Comparison of ENCODE assay signal across 8 mouse cellular contexts in the genomic region with DNA sequence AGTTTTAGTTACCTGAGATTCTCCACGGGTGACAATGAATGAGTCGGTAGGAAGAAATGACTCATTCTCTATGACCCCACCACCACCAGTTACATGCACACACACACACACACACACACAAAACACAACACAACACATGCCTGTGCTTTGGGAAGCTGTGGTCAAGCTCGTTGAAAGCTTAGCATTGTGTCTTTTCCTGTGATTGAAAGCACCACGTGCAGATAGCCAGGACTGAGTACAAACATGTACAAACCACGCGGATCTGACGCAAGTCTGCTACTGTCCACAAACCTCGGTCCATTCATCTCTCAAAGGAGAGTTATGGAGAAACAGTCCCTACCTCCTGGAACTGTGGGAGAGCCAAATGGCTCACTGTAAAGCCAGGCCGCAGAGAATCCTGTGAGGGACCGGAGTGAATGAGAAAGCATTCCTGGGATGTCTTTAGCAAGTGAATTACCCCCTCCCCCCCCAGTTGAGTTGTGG. TPM values are rescaled to one million over a fixed set of nuclear protein-coding genes. Genes with fewer than 3 reads are reported as not detected.
DNase-seq lines count a peak whose midpoint lies in the region; ATAC-seq and TF ChIP-seq lines count a peak whose summit lies in the region.

No protein-coding gene starts in this region.

- no peak for TF ChIP-seq CTCF in heart, adult 2 months (IDR thresholded peaks at IDR 0.05)
- TF ChIP-seq CTCF in stomach, postnatal 0 days (IDR thresholded peaks at IDR 0.05; ENCODE audit: low read depth): no peak

- no peak for TF ChIP-seq POLR2A in heart, adult 2 months (IDR thresholded peaks at IDR 0.05; ENCODE audit: insufficient read depth, low read depth, low read length)

- DNase-seq in heart, adult 2 months: no peak
- DNase-seq in heart, adult 11 months: no peak
- peak; percentile 23 for DNase-seq in hindbrain, embryonic 11.5 days (ENCODE audit: low spot score)
- DNase-seq in lung, postnatal 10 days: peak; percentile 16
- DNase-seq in stomach, postnatal 0 days (ENCODE audit: low spot score): peak; percentile 57
- no peak for DNase-seq in layer of hippocampus, postnatal 25 days (ENCODE audit: extremely low spot score in 1 of 2, low spot score in 1 of 2)
- DNase-seq in kidney, adult 8-10 months: no peak

- H3K4me2 ChIP-seq in hindbrain, embryonic 11.5 days (replicated peaks; ENCODE audit: low read depth, low read length): peak overlapping the region; percentile 60
- peak overlapping the region; percentile 75 for H3K4me2 ChIP-seq in stomach, postnatal 0 days (replicated peaks; ENCODE audit: low read depth)

- TF ChIP-seq EP300 in heart, adult 2 months (IDR thresholded peaks at IDR 0.05; ENCODE audit: insufficient read depth, low read depth, low read length): 0 out of 2 replicates have a peak, but pooled peaks have one; percentile 10
- no peak for TF ChIP-seq EP300 in stomach, postnatal 0 days (optimal IDR thresholded peaks at IDR 0.05)

- no peaks in the 10 kb centered on the region for H3K27me3 ChIP-seq in heart, adult 2 months (ENCODE audit: control insufficient read depth, insufficient read depth, low read length)
- H3K27me3 ChIP-seq in hindbrain, embryonic 11.5 days (ENCODE audit: control insufficient read depth, insufficient read depth, low read length): no peaks in the 10 kb centered on the region
- no peaks in the 10 kb centered on the region for H3K27me3 ChIP-seq in stomach, postnatal 0 days (ENCODE audit: control insufficient read depth, insufficient read depth, low read length)

- H3K27ac ChIP-seq in heart, adult 2 months: no peak overlapping the region
- H3K27ac ChIP-seq in brown adipose tissue, adult 24 weeks (replicated peaks; ENCODE audit: low read depth, low read length): peak overlapping the region; percentile 22; the same call in 1 of the 2 replicates
- H3K27ac ChIP-seq in hindbrain, embryonic 11.5 days (ENCODE audit: low read depth, low read length): no peak overlapping the region
- H3K27ac ChIP-seq in stomach, postnatal 0 days (replicated peaks): no peak overlapping the region

- no peak overlapping the region; the same call in 1 of the 2 replicates for H3K4me3 ChIP-seq in heart, adult 2 months
- H3K4me3 ChIP-seq in brown adipose tissue, adult 24 weeks (ENCODE audit: insufficient read depth, low read depth, low read length): peak overlapping the region; percentile 87; the same call in 1 of the 2 replicates
- peak overlapping the region; percentile 94 for H3K4me3 ChIP-seq in hindbrain, embryonic 11.5 days (ENCODE audit: low read depth, low read length)
- H3K4me3 ChIP-seq in stomach, postnatal 0 days (ENCODE audit: low read depth, low read length): peak overlapping the region; percentile 90; the same call in 1 of the 2 replicates

- H3K36me3 ChIP-seq in heart, adult 2 months (ENCODE audit: control insufficient read depth, insufficient read depth, low read length): peaks cover 7% of the 10 kb centered on the region
- no peaks in the 10 kb centered on the region for H3K36me3 ChIP-seq in hindbrain, embryonic 11.5 days (ENCODE audit: control insufficient read depth, insufficient read depth, low read length)
- H3K36me3 ChIP-seq in stomach, postnatal 0 days (ENCODE audit: control insufficient read depth, insufficient read depth, low read length): 0 out of 2 replicates have a peak, but pooled peaks cover 6% of the 10 kb centered on the region

- no peaks in the 10 kb centered on the region for H3K9me3 ChIP-seq in hindbrain, embryonic 11.5 days (ENCODE audit: control insufficient read depth, low read length)
- no peaks in the 10 kb centered on the region for H3K9me3 ChIP-seq in stomach, postnatal 0 days (ENCODE audit: control insufficient read depth, low read length)

- peaks cover 3% of the 10 kb centered on the region; the same call in 1 of the 2 replicates for H3K79me2 ChIP-seq in heart, adult 2 months (replicated peaks; ENCODE audit: control insufficient read depth, insufficient read depth, low read length)

- 4% methylated on average over 10 of the region's 10 CpGs for WGBS in heart, adult 2 months
- WGBS in hindbrain, embryonic 11.5 days: 11% methylated on average over 10 of the region's 10 CpGs
- WGBS in stomach, postnatal 0 days: 9% methylated on average over 10 of the region's 10 CpGs

- ATAC-seq in hindbrain, embryonic 11.5 days (ENCODE audit: low FRiP score): no peak
- peak; percentile 25; the same call in 1 of the 2 replicates for ATAC-seq in stomach, postnatal 0 days (ENCODE audit: low FRiP score, low TSS enrichment)

- H3K9ac ChIP-seq in heart, adult 2 months (ENCODE audit: low read depth, low read length): no peak overlapping the region
- H3K9ac ChIP-seq in hindbrain, embryonic 11.5 days (ENCODE audit: low read depth, low read length): peak overlapping the region; percentile 50
- no peak overlapping the region for H3K9ac ChIP-seq in stomach, postnatal 0 days (ENCODE audit: low read length)

- intact Hi-C loops in heart, adult 2 months (cut with DNase I): no loop called here

- H3K4me1 ChIP-seq in heart, adult 2 months (ENCODE audit: control insufficient read depth, insufficient read depth, low read length): peaks cover 6% of the 10 kb centered on the region
- H3K4me1 ChIP-seq in brown adipose tissue, adult 24 weeks (ENCODE audit: control insufficient read depth, insufficient read depth, insufficient read length, low read length): peaks cover 6% of the 10 kb centered on the region
- peaks cover 6% of the 10 kb centered on the region; the same call in 1 of the 2 replicates for H3K4me1 ChIP-seq in hindbrain, embryonic 11.5 days (replicated peaks; ENCODE audit: control insufficient read depth, insufficient read depth, low read length)
- H3K4me1 ChIP-seq in stomach, postnatal 0 days (replicated peaks; ENCODE audit: control insufficient read depth, insufficient read depth): no peaks in the 10 kb centered on the region; the same call in 1 of the 2 replicates

RNA-seq across cellular contexts. Expression of gene Dync1li1, which starts 1.6 kb away (rescaled TPM):
- 10 to 100 TPM; 64.3 to 68.2 TPM for total RNA-seq in heart, adult 2 months (2021)
- polyA plus RNA-seq in heart, adult 2 months (2012; rRNA removed): 22.4 and 32.6 TPM in 2 replicates
- polyA plus RNA-seq in brown adipose tissue, adult 24 weeks (2012; ENCODE audit: insufficient read depth, insufficient read length, missing spikeins): 20.7 and 22.8 TPM in 2 replicates
- 111 and 129 TPM in 2 replicates for polyA plus RNA-seq in hindbrain, embryonic 11.5 days (2014; fragmentation: Nextera tagmentation; extraction: Ambion mirVana)
- polyA plus RNA-seq in stomach, postnatal 0 days (2015; fragmentation: Nextera tagmentation; extraction: Ambion mirVana): 35.7 TPM in 2 replicates
- total RNA-seq in layer of hippocampus, postnatal 25 days (2021): 100 to 1,000 TPM in 1 of 2 experiments, 10 to 100 TPM in 1; 92.8 to 101 TPM

RNA-seq across cellular contexts. Expression of gene Cmtm6, which starts 40.8 kb away (rescaled TPM):
- total RNA-seq in heart, adult 2 months (2021): 10 to 100 TPM; 21.0 to 25.8 TPM
- 17.9 and 38.0 TPM in 2 replicates for polyA plus RNA-seq in heart, adult 2 months (2012; rRNA removed)
- 21.0 and 25.5 TPM in 2 replicates for polyA plus RNA-seq in brown adipose tissue, adult 24 weeks (2012; ENCODE audit: insufficient read depth, insufficient read length, missing spikeins)
- 22.7 and 26.6 TPM in 2 replicates for polyA plus RNA-seq in hindbrain, embryonic 11.5 days (2014; fragmentation: Nextera tagmentation; extraction: Ambion mirVana)
- polyA plus RNA-seq in stomach, postnatal 0 days (2015; fragmentation: Nextera tagmentation; extraction: Ambion mirVana): 50.9 and 53.9 TPM in 2 replicates
- total RNA-seq in layer of hippocampus, postnatal 25 days (2021): 10 to 100 TPM; 21.4 to 21.8 TPM

RNA-seq across cellular contexts. Expression of gene Cnot10, which starts 50.2 kb away (rescaled TPM):
- 10 to 100 TPM; 22.5 to 23.5 TPM for total RNA-seq in heart, adult 2 months (2021)
- polyA plus RNA-seq in heart, adult 2 months (2012; rRNA removed): 16.8 and 26.2 TPM in 2 replicates
- polyA plus RNA-seq in brown adipose tissue, adult 24 weeks (2012; ENCODE audit: insufficient read depth, insufficient read length, missing spikeins): 11.6 and 13.2 TPM in 2 replicates
- polyA plus RNA-seq in hindbrain, embryonic 11.5 days (2014; fragmentation: Nextera tagmentation; extraction: Ambion mirVana): 60.7 and 64.2 TPM in 2 replicates
- 24.4 and 26.4 TPM in 2 replicates for polyA plus RNA-seq in stomach, postnatal 0 days (2015; fragmentation: Nextera tagmentation; extraction: Ambion mirVana)
- 10 to 100 TPM; 50.8 to 51.9 TPM for total RNA-seq in layer of hippocampus, postnatal 25 days (2021)

Comparison
In these comparisons a context has a peak if more than half of its experiments do, and no peak if none do; other contexts are left out.
1. DNase-seq: peak in hindbrain, embryonic 11.5 days (single experiment), lung, postnatal 10 days (single experiment) and stomach, postnatal 0 days (single experiment); none in heart, adult 2 months (0 of 2), heart, adult 11 months (single experiment), layer of hippocampus, postnatal 25 days (0 of 2) and kidney, adult 8-10 months (0 of 2).